Mouse (Mus musculus): ENCODE results near the gene Etv5. TPM values are rescaled to one million over a fixed set of nuclear protein-coding genes. Genes with fewer than 3 reads are reported as not detected.
"Not testable (repeated sequence)": the region's sequence is repeated elsewhere in the genome, so short reads cannot be mapped to it uniquely, and the experiment has no call there.

Gene Etv5
- polyA plus RNA-seq, 1 experiment: 6.5 TPM

- Histone ChIP-seq H3K4me3 (ENCODE audit: extremely low read depth, insufficient read depth, insufficient read length) (no peak overlapping the region), H3K27ac (ENCODE audit: insufficient read depth, low read length) (no peak overlapping the region), H3K36me3 (ENCODE audit: control insufficient read depth, insufficient read depth, low read length) (peaks cover 4% of the 10 kb centered on the region; the same call in 1 of the 2 replicates), H3K27me3 (ENCODE audit: control insufficient read depth, insufficient read depth, low read length) (no peaks in the 10 kb centered on the region), H3K4me1 (ENCODE audit: control insufficient read depth, insufficient read depth, insufficient read length) (no peaks in the 10 kb centered on the region)
- TF ChIP-seq POLR2A (IDR thresholded peaks at IDR 0.05; ENCODE audit: low read depth, low read length): no peak
- TF ChIP-seq CTCF (IDR thresholded peaks at IDR 0.05; ENCODE audit: extremely low read depth, insufficient read depth, insufficient read length, insufficient replicate concordance): no peak
- no peak for DNase-seq (ENCODE audit: low read depth in 1 of 2, low spot score in 2 of 2)
- 92% methylated on average over 13 of the region's 13 CpGs for WGBS
Observed at GRCm38 (mm10) chr16:22389146-22389911, 50.2 kb downstream of the Etv5 start.

GRCm38 (mm10) chr16:22387731-22388130, 51.8 kb downstream of the Etv5 start:
- peaks cover 4% of the 10 kb centered on the region; the same call in 1 of the 2 replicates for H3K36me3 ChIP-seq (ENCODE audit: control insufficient read depth, insufficient read depth, low read length)
- H3K27me3 ChIP-seq (ENCODE audit: control insufficient read depth, insufficient read depth, low read length): no peaks in the 10 kb centered on the region
- no peak for DNase-seq (ENCODE audit: low read depth in 1 of 2, low spot score in 2 of 2)
- TF ChIP-seq POLR2A (IDR thresholded peaks at IDR 0.05; ENCODE audit: low read depth, low read length) (no peak), CTCF (IDR thresholded peaks at IDR 0.05; ENCODE audit: extremely low read depth, insufficient read depth, insufficient read length, insufficient replicate concordance) (no peak)
- H3K4me1 ChIP-seq (ENCODE audit: control insufficient read depth, insufficient read depth, insufficient read length): no peaks in the 10 kb centered on the region
- no peak overlapping the region for H3K4me3 ChIP-seq (ENCODE audit: extremely low read depth, insufficient read depth, insufficient read length)
- 60% methylated on average over 6 of the region's 6 CpGs for WGBS
- H3K27ac ChIP-seq (ENCODE audit: insufficient read depth, low read length): no peak overlapping the region

- not testable (repeated sequence) for H3K4me1 ChIP-seq (ENCODE audit: control insufficient read depth, insufficient read depth, insufficient read length); H3K36me3 ChIP-seq (ENCODE audit: control insufficient read depth, insufficient read depth, low read length); DNase-seq (ENCODE audit: low read depth in 1 of 2, low spot score in 2 of 2); H3K4me3 ChIP-seq (ENCODE audit: extremely low read depth, insufficient read depth, insufficient read length); H3K27me3 ChIP-seq (ENCODE audit: control insufficient read depth, insufficient read depth, low read length); H3K27ac ChIP-seq (ENCODE audit: insufficient read depth, low read length)
- 92% methylated on average over 6 of the region's 7 CpGs for WGBS
Observed at GRCm38 (mm10) chr16:22382018-22382417, 57.5 kb downstream of the Etv5 start.

- no peak overlapping the region for H3K27ac ChIP-seq (ENCODE audit: insufficient read depth, low read length)
- WGBS: 89% methylated on average over 8 of the region's 8 CpGs
- DNase-seq (ENCODE audit: low read depth in 1 of 2, low spot score in 2 of 2): no peak
Observed at GRCm38 (mm10) chr16:22380981-22381380, 58.5 kb downstream of the Etv5 start.

DNA sequence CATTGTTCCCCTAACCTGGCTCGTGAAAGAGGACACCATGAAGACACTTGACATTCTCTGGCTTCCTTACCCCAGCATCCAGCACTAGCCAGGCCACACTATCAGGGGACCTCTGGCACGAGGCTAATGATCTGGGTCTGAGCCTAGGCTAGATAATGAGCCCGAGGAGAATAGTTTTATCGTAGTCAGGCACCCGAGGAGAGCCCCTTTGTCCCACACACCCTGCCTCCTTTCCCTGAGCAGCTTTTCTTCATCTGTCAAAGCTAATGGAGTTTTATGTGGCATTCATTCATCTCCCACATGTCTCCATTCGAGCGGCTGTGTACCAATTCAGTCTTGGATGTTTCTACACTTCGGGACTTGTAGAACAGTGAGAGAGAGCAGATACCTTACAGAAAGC, 59.5 kb downstream of the Etv5 start:
- H3K4me1 ChIP-seq (ENCODE audit: control insufficient read depth, insufficient read depth, insufficient read length): no peaks in the 10 kb centered on the region
- no peak overlapping the region for H3K27ac ChIP-seq (ENCODE audit: insufficient read depth, low read length)
- DNase-seq (ENCODE audit: low read depth in 1 of 2, low spot score in 2 of 2): no peak
- H3K36me3 ChIP-seq (ENCODE audit: control insufficient read depth, insufficient read depth, low read length): 0 out of 2 replicates have a peak, but pooled peaks cover under 1% of the 10 kb centered on the region
- TF ChIP-seq POLR2A (IDR thresholded peaks at IDR 0.05; ENCODE audit: low read depth, low read length): no peak
- 91% methylated on average over 8 of the region's 8 CpGs for WGBS
- no peak overlapping the region for H3K4me3 ChIP-seq (ENCODE audit: extremely low read depth, insufficient read depth, insufficient read length)
- no peaks in the 10 kb centered on the region for H3K27me3 ChIP-seq (ENCODE audit: control insufficient read depth, insufficient read depth, low read length)

More at GRCm38 (mm10) chr16:22380981-22381380, 58.5 kb downstream of the Etv5 start:
- Histone ChIP-seq H3K27me3 (ENCODE audit: control insufficient read depth, insufficient read depth, low read length) (no peaks in the 10 kb centered on the region), H3K4me3 (ENCODE audit: extremely low read depth, insufficient read depth, insufficient read length) (no peak overlapping the region), H3K36me3 (ENCODE audit: control insufficient read depth, insufficient read depth, low read length) (0 out of 2 replicates have a peak, but pooled peaks cover 1% of the 10 kb centered on the region), H3K4me1 (ENCODE audit: control insufficient read depth, insufficient read depth, insufficient read length) (no peaks in the 10 kb centered on the region)
- TF ChIP-seq CTCF (IDR thresholded peaks at IDR 0.05; ENCODE audit: extremely low read depth, insufficient read depth, insufficient read length, insufficient replicate concordance): no peak
- no peak for TF ChIP-seq POLR2A (IDR thresholded peaks at IDR 0.05; ENCODE audit: low read depth, low read length)

DNA sequence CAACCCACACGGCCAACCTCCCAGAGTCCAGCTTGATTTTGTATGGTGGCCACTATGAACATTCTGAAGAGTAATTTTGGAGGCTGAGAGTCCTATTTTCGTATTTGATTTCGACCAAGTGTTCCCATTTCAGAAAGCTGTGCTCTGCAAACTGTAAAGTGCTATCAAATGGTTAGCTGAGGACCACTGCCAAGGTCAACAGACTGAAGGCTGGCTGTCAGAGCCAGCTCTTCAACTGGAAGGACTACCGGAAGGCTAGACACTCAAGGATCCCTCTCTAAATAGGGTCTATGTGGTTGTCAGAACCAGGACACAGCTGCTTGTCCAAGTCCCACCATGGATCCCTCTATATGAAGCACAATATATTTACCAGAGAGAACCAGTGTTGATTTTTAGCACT, 60.2 kb downstream of the Etv5 start:
- 83% methylated on average over 4 of the region's 4 CpGs for WGBS
- H3K27me3 ChIP-seq (ENCODE audit: control insufficient read depth, insufficient read depth, low read length): no peaks in the 10 kb centered on the region
- no peaks in the 10 kb centered on the region for H3K36me3 ChIP-seq (ENCODE audit: control insufficient read depth, insufficient read depth, low read length)
- no peaks in the 10 kb centered on the region for H3K4me1 ChIP-seq (ENCODE audit: control insufficient read depth, insufficient read depth, insufficient read length)
- no peak overlapping the region for H3K4me3 ChIP-seq (ENCODE audit: extremely low read depth, insufficient read depth, insufficient read length)
- DNase-seq (ENCODE audit: low read depth in 1 of 2, low spot score in 2 of 2): no peak
- no peak for TF ChIP-seq POLR2A (IDR thresholded peaks at IDR 0.05; ENCODE audit: low read depth, low read length)
- no peak for TF ChIP-seq CTCF (IDR thresholded peaks at IDR 0.05; ENCODE audit: extremely low read depth, insufficient read depth, insufficient read length, insufficient replicate concordance)
- no peak overlapping the region for H3K27ac ChIP-seq (ENCODE audit: insufficient read depth, low read length)

DNA sequence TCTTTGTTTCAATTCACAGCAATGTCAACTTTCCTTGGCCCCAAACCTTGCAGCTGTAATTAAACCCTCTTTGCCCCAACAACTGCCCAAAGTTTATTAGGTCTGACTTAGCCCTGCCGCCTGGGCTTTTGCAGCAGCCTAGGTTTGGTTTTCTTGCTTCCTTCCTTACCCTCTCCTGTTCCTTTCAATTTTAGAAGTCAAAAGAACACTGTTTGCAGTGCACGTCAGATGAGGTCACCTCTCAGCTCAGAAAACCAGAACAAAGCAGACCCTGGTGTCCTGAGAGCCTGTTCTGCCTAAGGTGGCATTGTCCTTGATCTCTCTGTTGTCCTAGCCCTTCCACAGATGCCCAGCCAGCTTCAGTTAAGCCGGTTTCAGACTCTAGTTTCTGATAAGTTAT, 61.8 kb downstream of the Etv5 start:
- no peak overlapping the region for H3K4me3 ChIP-seq (ENCODE audit: extremely low read depth, insufficient read depth, insufficient read length)
- 44% methylated on average over 3 of the region's 3 CpGs for WGBS
- H3K27ac ChIP-seq (ENCODE audit: insufficient read depth, low read length): no peak overlapping the region
- DNase-seq (ENCODE audit: low read depth in 1 of 2, low spot score in 2 of 2): no peak
- no peaks in the 10 kb centered on the region for H3K4me1 ChIP-seq (ENCODE audit: control insufficient read depth, insufficient read depth, insufficient read length)
- TF ChIP-seq POLR2A (IDR thresholded peaks at IDR 0.05; ENCODE audit: low read depth, low read length) (no peak), CTCF (IDR thresholded peaks at IDR 0.05; ENCODE audit: extremely low read depth, insufficient read depth, insufficient read length, insufficient replicate concordance) (no peak)
- H3K27me3 ChIP-seq (ENCODE audit: control insufficient read depth, insufficient read depth, low read length): no peaks in the 10 kb centered on the region
- H3K36me3 ChIP-seq (ENCODE audit: control insufficient read depth, insufficient read depth, low read length): no peaks in the 10 kb centered on the region

All from spleen, adult 2 months (tissue).